Mouse (Mus musculus) gastrocnemius, postnatal 25 days (tissue): Measurements from ENCODE around the gene Itgb3bp. TPM values are rescaled to one million over a fixed set of nuclear protein-coding genes. Genes with fewer than 3 reads are reported as not detected.

Source experiments
- DNase-seq: peaks from one replicate; pipeline ENCODE4 v3.0.0; 2022
- long read RNA-seq, 2 experiments: library from polyadenylated mRNA; stranded (forward); transcript quantifications; one replicate each; pipeline ENCODE4 v2.0.0; 2021
- total RNA-seq, 2 experiments: library from RNA; stranded (reverse); gene quantifications; 1 replicate in 1 of 2; 2 replicates in 1 of 2; pipeline ENCODE4 v1.2.3; 2021

The Itgb3bp gene
- total RNA-seq = 1 to 10 TPM; 3.6 to 4.7 TPM
- long read RNA-seq, experiment 1, transcript Itgb3bp-204 (9 exons, 2,806 nt) = major isoform, 6 of 14 reads
- long read RNA-seq, experiment 1, partial matches to known transcripts = 1 of 14 reads
- long read RNA-seq, experiment 1, other reads (novel, unspliced or antisense) = 7 of 14 reads
- long read RNA-seq, experiment 2, transcript Itgb3bp-204 (9 exons, 2,806 nt) = major isoform, 5 of 15 reads
- long read RNA-seq, experiment 2, partial matches to known transcripts = 0 of 15 reads
- long read RNA-seq, experiment 2, other reads (novel, unspliced or antisense) = 10 of 15 reads

DNA sequence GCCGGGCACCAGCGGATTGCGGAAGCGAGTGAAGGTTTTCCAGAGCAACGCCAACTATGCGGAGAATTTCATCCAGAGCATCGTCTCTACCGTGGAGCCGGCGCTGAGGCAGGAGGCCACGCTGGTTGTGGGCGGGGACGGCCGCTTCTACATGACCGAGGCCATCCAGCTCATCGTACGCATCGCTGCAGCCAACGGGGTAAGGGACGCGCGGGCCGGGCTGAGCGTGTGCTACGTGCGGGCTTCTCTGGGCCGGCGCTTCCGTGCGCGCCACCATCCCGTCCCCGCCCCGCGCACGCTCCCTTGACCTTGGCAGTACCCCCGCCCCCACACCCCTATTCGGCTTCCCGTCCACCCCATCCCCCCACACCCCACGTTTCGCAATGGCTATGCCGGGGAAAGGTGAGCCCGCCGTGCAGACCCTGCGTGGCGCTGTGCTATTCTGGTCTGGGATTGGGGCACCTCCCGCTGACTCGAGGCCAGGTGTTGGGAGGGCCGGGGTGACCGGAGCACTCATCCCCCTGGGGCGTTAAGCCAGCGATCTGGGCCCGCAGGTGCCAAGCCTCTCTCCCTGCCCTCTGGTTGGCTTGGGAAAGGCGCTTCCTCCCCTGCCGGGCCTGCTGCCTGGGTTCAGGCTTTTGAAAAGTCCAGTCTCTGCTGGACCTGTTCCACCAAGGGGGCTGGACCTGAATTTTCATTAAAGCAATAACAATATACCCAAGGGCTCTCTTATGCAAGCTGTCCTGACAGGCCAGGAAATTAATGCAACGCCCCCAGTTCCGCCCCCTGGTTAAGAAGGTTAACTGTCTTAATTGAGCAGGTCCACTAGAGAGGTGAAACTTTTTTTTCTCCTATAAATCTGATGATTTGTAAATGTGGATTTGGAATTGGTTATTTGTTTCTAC is at the start of gene Itgb3bp:
Gene Itgb3bp (minus strand): TSS at position 201 of the 905 bp plus-strand sequence.
- DNase-seq = peak; percentile 94

DNA sequence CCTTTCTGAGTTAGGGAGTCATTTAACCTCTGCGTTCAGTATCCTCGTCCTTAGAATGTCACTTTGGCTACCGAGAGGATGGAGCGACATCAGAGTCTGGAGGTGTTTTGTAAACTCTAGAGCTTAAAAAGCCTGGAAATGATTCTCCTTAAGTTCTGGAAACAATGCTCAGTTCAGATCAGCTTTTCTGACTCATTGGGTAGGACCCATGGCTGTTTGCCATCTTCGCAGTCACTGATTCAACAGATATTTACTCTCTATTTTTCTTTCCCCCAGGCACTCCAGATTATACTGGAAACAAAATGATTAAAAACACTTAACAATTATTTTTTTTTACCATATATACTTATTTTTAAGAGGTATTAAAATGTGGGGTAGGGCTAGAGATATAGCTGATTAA is 49.7 kb upstream of the Itgb3bp start:
- no peak for DNase-seq

GRCm38 (mm10) chr4:99974375-99974774 is 44.8 kb upstream of the Itgb3bp start:
- DNase-seq = peak; percentile 88

GRCm38 (mm10) chr4:99973931-99974330 is 44.3 kb upstream of the Itgb3bp start:
- DNase-seq = peak; percentile 76

DNA sequence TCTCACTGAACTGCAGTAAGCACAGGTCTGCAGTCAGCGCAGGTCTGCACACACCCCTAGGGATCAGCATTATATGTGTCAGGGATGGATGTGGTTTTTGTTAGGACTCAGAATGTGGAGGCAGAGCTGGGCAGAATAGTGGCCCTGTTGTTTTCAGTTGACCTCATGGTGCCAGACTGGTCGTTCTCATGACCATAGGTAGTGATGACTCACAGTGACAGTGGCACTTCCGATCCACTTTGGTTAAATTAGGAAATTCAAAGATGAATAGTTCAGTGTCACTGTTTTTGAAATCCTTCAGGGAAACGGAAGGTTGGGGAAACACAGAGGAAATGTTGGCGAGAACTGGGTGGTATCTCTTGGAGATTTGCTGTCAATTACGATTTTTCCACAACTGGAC is 43.3 kb upstream of the Itgb3bp start:
- no peak for DNase-seq

DNA sequence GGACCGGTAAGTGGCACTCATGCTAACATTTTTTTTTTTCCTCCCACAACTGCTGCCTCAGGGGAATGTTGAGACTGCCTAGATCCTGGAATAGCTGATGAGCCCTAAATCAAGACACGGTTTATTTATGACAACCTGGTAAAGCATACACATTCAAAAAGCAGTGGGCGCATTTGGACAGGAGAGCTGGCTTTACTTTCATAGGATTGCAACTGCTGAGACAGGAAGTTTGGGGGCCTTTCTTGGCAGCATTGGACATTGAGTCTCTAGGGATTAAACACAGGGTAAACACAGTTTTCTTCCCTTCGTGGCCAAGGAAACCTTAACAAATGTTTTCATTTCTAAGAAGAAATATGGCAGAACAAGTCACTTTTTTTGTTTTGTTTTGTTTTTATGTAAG is 40.5 kb upstream of the Itgb3bp start:
- DNase-seq = peak; percentile 46

GRCm38 (mm10) chr4:99969328-99969727 is 39.7 kb upstream of the Itgb3bp start:
- DNase-seq = peak; percentile 83

- DNase-seq = no peak
Measured at GRCm38 (mm10) chr4:99966555-99966954, 36.9 kb upstream of the Itgb3bp start.

DNA sequence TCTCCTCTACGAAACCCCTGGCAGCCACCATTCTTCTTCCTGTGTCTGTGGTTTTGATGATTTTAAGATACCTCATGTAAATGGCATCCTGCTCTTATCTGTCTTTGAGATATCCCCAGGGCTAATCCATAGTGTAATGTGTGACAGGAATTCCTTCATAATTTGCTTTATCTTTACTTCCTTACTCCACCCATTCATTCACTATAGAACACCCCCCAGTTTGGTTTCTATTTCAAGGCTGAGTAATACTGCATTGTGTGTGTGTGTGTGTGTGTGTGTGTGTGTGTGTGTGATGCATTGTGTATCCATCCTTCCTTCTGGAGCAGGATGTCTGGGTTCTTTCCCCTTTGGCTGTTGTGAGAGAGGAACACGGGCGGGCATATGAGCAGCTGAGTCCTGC is 29.7 kb upstream of the Itgb3bp start:
- DNase-seq = no peak

DNA sequence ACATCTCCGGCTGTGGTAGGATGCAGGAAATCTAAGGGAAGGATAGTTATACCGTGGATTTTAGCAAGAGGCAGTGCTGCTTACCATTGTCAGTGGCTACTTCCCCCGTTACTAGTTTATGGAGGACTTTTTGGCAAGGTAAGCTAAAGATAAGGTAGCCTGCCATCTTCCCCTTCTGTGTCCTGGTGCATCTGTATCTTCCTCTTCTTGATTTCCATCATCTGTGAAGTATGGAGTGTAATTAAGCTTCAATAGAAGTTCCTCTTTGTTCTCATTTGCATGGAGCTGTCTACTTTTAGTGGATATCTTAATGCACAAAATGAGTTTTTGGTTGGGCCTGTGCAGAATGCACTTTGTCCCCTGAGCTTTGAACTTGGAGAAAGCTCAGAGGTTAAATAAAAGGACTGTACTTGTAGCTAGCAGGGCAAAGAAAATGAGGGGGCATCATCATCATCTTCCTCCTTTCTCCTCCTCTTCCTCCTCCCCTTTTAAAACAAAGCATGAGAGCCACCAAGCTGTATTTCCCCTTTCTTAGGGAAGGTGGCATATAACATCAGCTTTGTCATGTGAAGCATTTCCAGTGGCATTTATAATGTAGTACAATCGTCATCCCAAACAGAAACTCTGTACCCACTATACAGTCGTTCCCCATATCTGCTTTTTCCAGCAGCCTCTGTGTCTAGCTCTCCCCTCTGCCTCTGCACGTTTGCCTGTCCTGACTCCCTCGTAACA is 28.6 kb upstream of the Itgb3bp start:
- DNase-seq = no peak

- no peak for DNase-seq
Measured at GRCm38 (mm10) chr4:99957186-99957585, 27.6 kb upstream of the Itgb3bp start.

DNA sequence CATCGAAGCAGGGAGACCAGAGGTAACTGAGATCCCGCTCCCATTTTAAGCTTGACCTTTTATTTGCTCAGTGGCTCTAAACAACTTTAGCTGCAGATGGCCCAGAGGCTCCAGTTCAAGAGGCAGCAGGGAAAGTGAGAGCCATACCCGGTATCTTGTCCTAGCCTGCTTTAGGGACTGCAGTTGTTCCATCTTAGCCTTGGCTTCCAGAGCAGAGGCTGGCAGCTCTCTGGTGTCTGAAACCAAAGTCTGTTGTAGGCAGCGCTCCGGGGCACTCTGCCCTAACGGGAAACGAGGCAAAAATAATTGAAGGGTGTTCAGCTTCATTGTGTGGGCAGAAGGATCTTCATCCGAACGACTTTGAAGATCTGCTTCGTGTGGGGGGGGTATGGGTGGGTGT is 25.8 kb upstream of the Itgb3bp start:
- DNase-seq = peak; percentile 74

GRCm38 (mm10) chr4:99953904-99954303 is 24.3 kb upstream of the Itgb3bp start:
- peak; percentile 43 for DNase-seq

GRCm38 (mm10) chr4:99947896-99948295 is 18.3 kb upstream of the Itgb3bp start:
- no peak for DNase-seq

DNA sequence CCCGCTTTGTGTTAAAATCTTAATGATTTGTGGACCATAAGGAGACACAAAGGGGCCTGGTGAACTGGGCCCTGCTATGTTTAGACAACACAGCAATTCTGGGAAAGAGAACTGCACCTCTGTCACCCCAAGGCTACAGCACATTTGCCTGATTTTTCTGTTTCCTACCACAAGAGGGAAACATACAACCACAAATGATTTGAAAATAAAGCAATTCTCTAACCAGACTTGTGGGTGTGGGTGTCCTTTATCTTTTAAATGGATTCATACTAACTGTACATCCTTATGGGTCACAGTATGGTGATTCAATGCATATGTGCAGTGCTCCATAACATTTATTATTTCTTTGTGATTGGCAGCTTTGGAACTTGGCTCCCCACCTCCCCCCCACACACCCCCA is 17.6 kb upstream of the Itgb3bp start:
- no peak for DNase-seq

DNA sequence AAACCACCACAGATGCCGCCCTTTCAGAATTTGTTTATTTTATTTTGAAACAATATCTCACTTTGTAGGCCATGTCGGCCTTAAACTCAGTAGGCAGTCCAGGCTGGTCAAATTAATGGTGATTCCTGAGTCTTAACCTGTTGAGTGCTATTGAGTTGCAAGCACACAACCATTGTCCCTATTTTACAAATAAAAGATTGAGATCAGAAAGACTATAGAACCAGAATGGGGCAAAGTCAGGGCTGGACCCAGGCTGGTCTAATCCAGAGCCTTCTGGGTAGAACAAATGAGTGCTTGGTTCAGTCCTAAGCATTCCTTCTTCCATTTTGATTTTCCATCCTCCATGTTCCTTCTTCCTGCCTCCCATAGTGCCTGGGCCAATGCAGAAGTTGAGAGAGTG is 16.9 kb upstream of the Itgb3bp start:
- DNase-seq = no peak

GRCm38 (mm10) chr4:99945011-99945410 is 15.4 kb upstream of the Itgb3bp start:
- no peak for DNase-seq

DNA sequence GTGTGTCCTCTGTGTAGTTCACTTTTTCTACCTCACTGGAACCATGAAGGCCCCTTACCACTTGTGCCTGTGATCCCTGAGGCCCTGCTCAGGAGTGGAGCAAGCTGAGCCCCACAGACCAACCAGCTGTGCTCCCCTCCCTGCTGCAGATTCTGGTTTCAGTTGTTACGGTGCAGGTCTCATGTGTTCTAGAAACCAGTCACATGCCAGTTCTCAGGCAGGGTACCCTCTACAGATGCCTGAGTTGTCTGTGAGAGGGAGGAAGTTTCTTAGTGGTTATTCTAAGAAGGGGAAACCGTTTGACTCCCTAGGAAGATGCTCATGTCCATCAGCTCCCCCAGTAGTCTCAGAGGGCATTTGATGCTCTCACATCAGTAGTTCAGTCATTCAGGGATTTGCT is 15.0 kb upstream of the Itgb3bp start:
- no peak for DNase-seq

GRCm38 (mm10) chr4:99941655-99942414 is 12.2 kb upstream of the Itgb3bp start:
- peak; percentile 53 for DNase-seq

DNA sequence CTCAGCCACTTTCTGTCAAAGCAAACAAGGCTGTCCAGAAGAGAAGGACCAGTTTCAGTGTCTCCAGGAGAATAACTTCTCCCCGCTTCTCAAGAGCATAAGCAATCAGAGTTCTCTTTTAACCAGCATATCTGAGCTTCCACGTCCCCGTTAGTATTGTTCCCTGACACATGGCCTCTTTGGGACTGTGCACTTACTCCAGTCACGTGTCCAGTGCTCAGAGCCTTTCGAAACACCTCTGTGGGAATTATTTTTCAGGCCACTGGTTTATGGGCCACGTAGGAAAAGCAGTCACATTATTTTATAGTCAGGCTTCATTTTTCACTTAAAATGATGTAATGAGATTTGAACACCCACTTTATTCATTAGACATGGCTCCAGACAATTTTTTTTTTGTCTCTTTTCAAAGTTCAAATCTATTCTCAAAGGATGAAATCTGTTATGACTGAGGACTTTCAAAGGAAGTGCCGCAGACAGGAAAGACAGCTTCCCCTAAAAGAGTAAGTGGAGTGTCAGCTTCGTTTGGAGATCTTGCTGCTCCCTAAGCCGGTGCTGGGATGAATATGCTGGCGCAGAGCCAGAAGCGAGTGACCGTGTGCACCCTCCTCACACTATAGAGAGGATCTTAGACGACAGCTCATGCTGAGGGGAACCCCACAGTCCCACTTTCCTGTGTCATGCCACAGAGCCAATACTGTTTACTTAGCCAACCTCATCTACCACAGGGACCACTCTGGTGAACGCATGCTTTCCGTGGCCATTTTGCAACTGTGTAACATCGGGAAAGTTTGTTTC is 10.3 kb upstream of the Itgb3bp start:
- no peak for DNase-seq

- DNase-seq = no peak
Measured at GRCm38 (mm10) chr4:99936278-99936677, 6.7 kb upstream of the Itgb3bp start.
